Mouse (Mus musculus): ENCODE measurements around the gene Cenpf. TPM values are rescaled to one million over a fixed set of nuclear protein-coding genes. Genes with fewer than 3 reads are reported as not detected.
"Not testable (repeated sequence)": the region's sequence is repeated elsewhere in the genome, so short reads cannot be mapped to it uniquely, and the experiment has no call there.

Gene Cenpf
- polyA plus RNA-seq, 1 experiment from 2014 or later, result 18.9 TPM

DNA sequence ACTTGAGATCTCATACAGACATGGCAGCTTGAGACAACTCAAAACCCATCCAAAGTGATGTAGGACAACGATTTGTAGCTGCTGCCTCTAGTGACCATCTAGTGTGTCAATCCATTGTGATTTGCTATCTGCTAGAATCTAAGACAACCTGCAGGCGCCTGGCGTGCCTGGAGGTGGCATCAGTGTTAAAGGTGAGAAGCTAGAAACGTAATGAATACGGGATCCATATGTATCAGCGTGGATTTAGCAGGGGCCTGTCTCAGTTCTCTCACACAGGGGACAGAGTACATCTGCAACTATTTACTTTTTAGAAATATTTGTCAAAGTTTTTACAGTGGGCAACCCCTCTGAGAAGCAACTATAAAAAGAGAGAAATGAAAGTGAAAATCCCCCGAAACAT, 15.3 kb upstream of the Cenpf start:
- Histone ChIP-seq H3K27me3 (replicated peaks; ENCODE audit: control insufficient read depth, insufficient read depth, low read length) (no peaks in the 10 kb centered on the region), H3K4me2 (replicated peaks; ENCODE audit: low read depth) (no peak overlapping the region), H3K4me1 (replicated peaks; ENCODE audit: control insufficient read depth, insufficient read depth, low read length) (no peaks in the 10 kb centered on the region), H3K4me3 (ENCODE audit: low read depth, low read length) (no peak overlapping the region), H3K9ac (ENCODE audit: low read depth, low read length) (no peak overlapping the region), H3K27ac (ENCODE audit: low read depth, low read length) (no peak overlapping the region), H3K9me3 (ENCODE audit: control insufficient read depth) (no peaks in the 10 kb centered on the region), H3K36me3 (ENCODE audit: control insufficient read depth, insufficient read depth) (no peaks in the 10 kb centered on the region)
- TF ChIP-seq CTCF (IDR thresholded peaks at IDR 0.05; ENCODE audit: low read depth), result peak; percentile 71
- WGBS, result 37% methylated on average over 7 of the region's 7 CpGs
- no peak for ATAC-seq

DNA sequence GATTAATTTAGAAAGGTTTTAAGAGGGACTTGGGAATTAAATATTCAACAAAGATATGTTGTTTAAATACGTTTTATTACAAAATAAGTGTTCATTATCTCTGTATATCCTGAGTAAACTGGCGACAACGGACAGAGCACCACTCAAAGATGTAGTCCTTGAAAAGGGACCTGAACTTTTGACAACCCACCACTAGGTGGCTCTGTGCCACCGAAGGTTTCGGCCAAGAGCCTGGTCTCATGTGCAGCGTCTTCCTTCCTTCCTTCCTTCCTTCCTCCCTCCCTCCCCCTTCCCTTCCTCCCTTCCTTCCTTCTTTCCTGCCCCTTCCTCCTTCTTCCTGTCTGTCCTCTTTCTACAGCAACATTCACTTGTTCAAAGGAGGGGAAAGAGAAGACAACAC, 13.1 kb upstream of the Cenpf start:
- peak; percentile 85 for TF ChIP-seq CTCF (IDR thresholded peaks at IDR 0.05; ENCODE audit: low read depth)
- no peak overlapping the region for H3K9ac ChIP-seq (ENCODE audit: low read depth, low read length)
- H3K4me3 ChIP-seq (ENCODE audit: low read depth, low read length), result no peak overlapping the region
- no peak overlapping the region for H3K27ac ChIP-seq (ENCODE audit: low read depth, low read length)
- H3K9me3 ChIP-seq (ENCODE audit: control insufficient read depth), result no peaks in the 10 kb centered on the region
- under 1% methylated on average over 6 of the region's 6 CpGs for WGBS
- H3K36me3 ChIP-seq (ENCODE audit: control insufficient read depth, insufficient read depth), result no peaks in the 10 kb centered on the region
- no peaks in the 10 kb centered on the region for H3K27me3 ChIP-seq (replicated peaks; ENCODE audit: control insufficient read depth, insufficient read depth, low read length)
- ATAC-seq, result no peak
- H3K4me2 ChIP-seq (replicated peaks; ENCODE audit: low read depth), result no peak overlapping the region
- no peaks in the 10 kb centered on the region for H3K4me1 ChIP-seq (replicated peaks; ENCODE audit: control insufficient read depth, insufficient read depth, low read length)

DNA sequence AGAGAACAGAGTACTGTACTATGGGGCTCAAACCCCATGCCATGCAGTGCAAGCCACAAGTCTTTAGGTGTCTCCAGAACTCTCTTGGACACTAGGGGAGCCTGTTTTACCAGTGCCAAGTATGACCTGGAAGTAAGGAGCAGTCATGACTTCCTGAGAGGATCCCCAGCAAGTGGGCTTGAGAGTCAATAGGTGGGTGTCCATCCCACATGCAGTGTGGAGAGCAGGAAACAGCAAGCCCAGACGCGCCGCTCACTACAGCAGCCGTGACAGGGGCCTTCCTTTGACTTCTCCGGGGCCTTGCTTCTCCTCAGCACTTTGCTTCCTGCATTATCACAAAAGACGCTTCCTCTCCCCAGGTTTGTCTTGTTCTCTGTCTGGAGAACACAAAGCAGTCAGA, 12.3 kb upstream of the Cenpf start:
- no peak overlapping the region for H3K9ac ChIP-seq (ENCODE audit: low read depth, low read length)
- 73% methylated on average over 6 of the region's 6 CpGs for WGBS
- H3K27ac ChIP-seq (ENCODE audit: low read depth, low read length), result no peak overlapping the region
- H3K27me3 ChIP-seq (replicated peaks; ENCODE audit: control insufficient read depth, insufficient read depth, low read length), result no peaks in the 10 kb centered on the region
- no peak overlapping the region for H3K4me3 ChIP-seq (ENCODE audit: low read depth, low read length)
- H3K36me3 ChIP-seq (ENCODE audit: control insufficient read depth, insufficient read depth), result no peaks in the 10 kb centered on the region
- no peak for TF ChIP-seq CTCF (IDR thresholded peaks at IDR 0.05; ENCODE audit: low read depth)
- ATAC-seq, result no peak
- no peaks in the 10 kb centered on the region for H3K9me3 ChIP-seq (ENCODE audit: control insufficient read depth)
- H3K4me1 ChIP-seq (replicated peaks; ENCODE audit: control insufficient read depth, insufficient read depth, low read length), result no peaks in the 10 kb centered on the region
- H3K4me2 ChIP-seq (replicated peaks; ENCODE audit: low read depth), result no peak overlapping the region

- Histone ChIP-seq H3K27ac (ENCODE audit: low read depth, low read length) (no peak overlapping the region), H3K9me3 (ENCODE audit: control insufficient read depth) (no peaks in the 10 kb centered on the region), H3K27me3 (replicated peaks; ENCODE audit: control insufficient read depth, insufficient read depth, low read length) (no peaks in the 10 kb centered on the region), H3K4me3 (ENCODE audit: low read depth, low read length) (no peak overlapping the region), H3K4me1 (replicated peaks; ENCODE audit: control insufficient read depth, insufficient read depth, low read length) (no peaks in the 10 kb centered on the region), H3K36me3 (ENCODE audit: control insufficient read depth, insufficient read depth) (no peaks in the 10 kb centered on the region), H3K4me2 (replicated peaks; ENCODE audit: low read depth) (no peak overlapping the region), H3K9ac (ENCODE audit: low read depth, low read length) (no peak overlapping the region)
- TF ChIP-seq CTCF (IDR thresholded peaks at IDR 0.05; ENCODE audit: low read depth), result peak; percentile 41
- no peak for ATAC-seq
- WGBS, result 59% methylated on average over 4 of the region's 4 CpGs
These were observed 10.5 kb upstream of the Cenpf start for GRCm38 (mm10) chr1:189698416-189698815.

DNA sequence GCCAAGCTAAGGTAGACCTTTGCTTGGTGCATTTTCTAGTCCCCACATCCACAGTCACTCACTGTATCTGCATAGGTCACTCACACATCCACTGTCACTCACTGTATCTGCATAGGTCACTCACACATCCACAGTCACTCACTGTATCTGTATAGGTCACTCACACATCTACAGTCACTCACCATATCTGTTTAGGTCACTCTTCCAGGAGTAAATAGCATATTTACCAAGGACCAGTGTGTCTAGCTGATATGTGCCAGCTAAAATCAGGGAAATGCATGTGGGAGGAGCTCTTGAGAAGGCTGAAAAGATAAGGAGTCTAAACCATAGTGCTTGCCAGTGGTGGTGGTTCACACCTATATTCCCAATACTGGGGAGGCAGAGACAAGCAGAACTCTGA, 7.4 kb upstream of the Cenpf start:
- ATAC-seq, result no peak

GRCm38 (mm10) chr1:189694391-189694790, 6.5 kb upstream of the Cenpf start:
- TF ChIP-seq CTCF (IDR thresholded peaks at IDR 0.05; ENCODE audit: low read depth), result no peak
- Histone ChIP-seq H3K9ac (ENCODE audit: low read depth, low read length) (no peak overlapping the region), H3K4me2 (replicated peaks; ENCODE audit: low read depth) (no peak overlapping the region), H3K9me3 (ENCODE audit: control insufficient read depth) (no peaks in the 10 kb centered on the region), H3K4me1 (replicated peaks; ENCODE audit: control insufficient read depth, insufficient read depth, low read length) (no peaks in the 10 kb centered on the region), H3K4me3 (ENCODE audit: low read depth, low read length) (no peak overlapping the region), H3K36me3 (ENCODE audit: control insufficient read depth, insufficient read depth) (no peaks in the 10 kb centered on the region), H3K27ac (ENCODE audit: low read depth, low read length) (no peak overlapping the region), H3K27me3 (replicated peaks; ENCODE audit: control insufficient read depth, insufficient read depth, low read length) (no peaks in the 10 kb centered on the region)
- ATAC-seq, result no peak
- 83% methylated on average over 2 of the region's 2 CpGs for WGBS

More for the DNA sequence above, 7.4 kb upstream of the Cenpf start:
- Histone ChIP-seq H3K4me2 (replicated peaks; ENCODE audit: low read depth) (no peak overlapping the region), H3K4me1 (replicated peaks; ENCODE audit: control insufficient read depth, insufficient read depth, low read length) (no peaks in the 10 kb centered on the region), H3K36me3 (ENCODE audit: control insufficient read depth, insufficient read depth) (no peaks in the 10 kb centered on the region), H3K27me3 (replicated peaks; ENCODE audit: control insufficient read depth, insufficient read depth, low read length) (no peaks in the 10 kb centered on the region), H3K4me3 (ENCODE audit: low read depth, low read length) (no peak overlapping the region), H3K27ac (ENCODE audit: low read depth, low read length) (no peak overlapping the region), H3K9me3 (ENCODE audit: control insufficient read depth) (no peaks in the 10 kb centered on the region), H3K9ac (ENCODE audit: low read depth, low read length) (no peak overlapping the region)
- TF ChIP-seq CTCF (IDR thresholded peaks at IDR 0.05; ENCODE audit: low read depth), result no peak

DNA sequence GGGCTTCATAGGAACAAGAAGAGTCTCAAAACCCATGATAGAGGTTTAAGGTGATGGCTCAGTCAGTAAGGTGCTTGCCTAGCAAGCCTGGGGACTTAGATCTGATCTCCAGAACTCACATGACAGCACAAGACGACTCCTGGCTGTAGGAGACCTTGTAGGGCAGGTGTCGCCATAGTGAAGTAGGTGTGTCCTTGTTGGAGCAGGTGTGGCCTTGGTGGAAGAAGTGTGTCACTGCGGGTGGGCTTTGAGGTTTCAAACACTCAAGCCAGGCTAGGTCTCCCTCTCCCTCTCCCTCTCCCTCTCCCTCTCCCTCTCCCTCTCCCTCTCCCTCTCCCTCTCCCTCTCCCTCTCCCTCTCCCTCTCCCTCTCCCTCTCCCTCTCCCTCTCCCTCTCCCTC, 4.6 kb upstream of the Cenpf start:
- WGBS, result 30% methylated on average over 3 of the region's 3 CpGs
- not testable (repeated sequence) for H3K36me3 ChIP-seq (ENCODE audit: control insufficient read depth, insufficient read depth); H3K4me2 ChIP-seq (replicated peaks; ENCODE audit: low read depth); H3K4me3 ChIP-seq (ENCODE audit: low read depth, low read length); H3K4me1 ChIP-seq (replicated peaks; ENCODE audit: control insufficient read depth, insufficient read depth, low read length); ATAC-seq; H3K27ac ChIP-seq (ENCODE audit: low read depth, low read length); H3K9me3 ChIP-seq (ENCODE audit: control insufficient read depth); H3K27me3 ChIP-seq (replicated peaks; ENCODE audit: control insufficient read depth, insufficient read depth, low read length); H3K9ac ChIP-seq (ENCODE audit: low read depth, low read length)
